Mouse (Mus musculus) layer of hippocampus, adult 8-10 months (tissue): ENCODE data around the gene Tctex1d4. TPM values are rescaled to one million over a fixed set of nuclear protein-coding genes. Genes with fewer than 3 reads are reported as not detected.

Experiments used
- microRNA-seq, 2 experiments: library from miRNA; unstranded; fragments of <30 nt; microRNA quantifications; one replicate each; pipeline ENCODE4 v1.2.0; 2022
- total RNA-seq, 4 experiments: library from RNA; stranded (reverse); gene quantifications; 2 replicates each; pipeline ENCODE4 v1.2.4; 2022

The Tctex1d4 gene
- total RNA-seq, 4 experiments from 2014 or later = 0.74 to 0.81 (median 0.78) TPM

Small RNAs within 50 kb of the gene (microRNA-seq; reads per million reads assigned to microRNA genes)
- gene Gm22398 = 0 reads per million in 2 experiments

Other genes with a start within 250 kb of the Tctex1d4 start
- gene Zswim5, start 249.4 kb upstream of the Tctex1d4 start, total RNA-seq = 10 to 100 TPM; 14.5 to 17.4 (median 16.1) TPM
- 10 to 100 TPM; 62.0 to 68.1 (median 64.8) TPM for gene Urod, start 132.4 kb upstream of the Tctex1d4 start, total RNA-seq
- gene Hectd3, start 131.5 kb upstream of the Tctex1d4 start, total RNA-seq = 10 to 100 TPM; 41.3 to 54.7 (median 42.2) TPM
- 10 to 100 TPM; 20.0 to 25.1 (median 21.3) TPM for gene Eif2b3, start 107.4 kb upstream of the Tctex1d4 start, total RNA-seq
- 1 to 10 TPM; 1.7 to 3.4 (median 2.2) TPM for gene Ptch2, start 30.7 kb upstream of the Tctex1d4 start, total RNA-seq
- 10 to 100 TPM; 12.9 to 18.3 (median 16.2) TPM for gene Btbd19, start 1.1 kb upstream of the Tctex1d4 start, total RNA-seq
- 1 to 10 TPM; 9.0 to 10.0 (median 9.6) TPM for gene Plk3, start 7.2 kb downstream of the Tctex1d4 start, total RNA-seq
- 100 to 1,000 TPM; 448 to 635 (median 527) TPM for gene Rps8, start 29.4 kb downstream of the Tctex1d4 start, total RNA-seq
- gene Kif2c, start 55.8 kb downstream of the Tctex1d4 start, total RNA-seq = under 1 TPM; 0.20 to 0.69 (median 0.37) TPM
- gene Tmem53, start 125.2 kb downstream of the Tctex1d4 start, total RNA-seq = 1 to 10 TPM; 4.2 to 5.9 (median 5.7) TPM
- gene Armh1, start 125.3 kb downstream of the Tctex1d4 start, total RNA-seq = under 1 TPM; 0.40 to 0.75 (median 0.59) TPM